Mouse (Mus musculus) megakaryocyte, embryonic 14.5 days (primary cell): ENCODE measurements around the gene Paqr4.

Experiments
- FLI1 ChIP-seq: IDR thresholded peaks from 2 replicates; pipeline ENCODE4 v1.6.1; 2012; ENCODE audit warnings: low read length, inconsistent platforms, mixed read lengths
- GATA1 ChIP-seq: IDR thresholded peaks from 3 replicates; pipeline ENCODE4 v1.6.1; 2012; ENCODE audit warnings: mixed read lengths, low read length, inconsistent platforms, borderline replicate concordance

DNA sequence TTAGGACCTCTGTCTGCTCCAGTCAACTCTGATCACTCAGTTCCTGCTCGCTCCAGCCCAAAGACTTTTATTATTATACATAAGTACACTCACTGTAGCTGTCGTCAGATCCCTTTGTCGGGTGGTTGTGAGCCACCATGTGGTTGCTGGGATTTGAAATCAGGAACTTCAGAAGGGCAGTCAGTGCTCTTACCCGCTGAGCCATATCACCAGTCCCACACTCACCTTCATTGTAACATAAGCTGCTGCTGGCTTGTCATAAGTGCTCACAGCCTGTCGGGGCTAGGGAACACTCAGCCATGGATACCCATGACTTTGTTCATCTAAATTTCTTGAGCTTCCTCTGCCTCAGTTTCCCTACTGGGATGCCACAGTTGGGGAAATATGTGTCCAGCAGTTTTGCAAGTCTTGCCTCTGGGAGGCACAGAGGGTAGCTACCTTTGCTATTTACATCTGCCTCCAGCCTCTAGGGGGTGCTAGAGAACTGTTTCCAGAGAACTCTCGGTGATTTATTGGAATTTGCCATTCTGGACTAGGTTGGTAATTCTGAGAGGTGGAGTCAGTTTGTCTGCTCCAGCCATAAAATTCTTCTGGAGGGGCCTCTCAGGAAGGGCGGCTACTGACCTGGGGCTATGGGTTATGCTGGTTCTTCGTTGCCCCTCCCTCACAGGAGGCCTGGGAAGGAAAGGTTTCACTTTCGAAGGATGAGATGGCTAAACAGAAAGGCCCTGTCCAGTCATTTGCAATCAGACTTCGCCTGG, 8.1 kb upstream of the Paqr4 start:
- no peak for TF ChIP-seq GATA1
- TF ChIP-seq FLI1 = no peak
